Mouse (Mus musculus) urinary bladder, adult 2 months (tissue): ENCODE measurements around the gene Srarp. TPM values are rescaled to one million over a fixed set of nuclear protein-coding genes. Genes with fewer than 3 reads are reported as not detected.

Experiments used
- DNase-seq: peaks from one replicate; pipeline ENCODE4 v3.0.0; 2022; ENCODE audit warnings: low spot score
- polyA plus RNA-seq: library from polyadenylated mRNA; depleted of rRNA; stranded (reverse); fragments of >200 nt; gene quantifications from 2 replicates; pipeline ENCODE4 v1.2.3, GENCODE M21; 2012; rRNA removed

Gene Srarp
- polyA plus RNA-seq, 1 experiment, result 0.85 TPM

DNA sequence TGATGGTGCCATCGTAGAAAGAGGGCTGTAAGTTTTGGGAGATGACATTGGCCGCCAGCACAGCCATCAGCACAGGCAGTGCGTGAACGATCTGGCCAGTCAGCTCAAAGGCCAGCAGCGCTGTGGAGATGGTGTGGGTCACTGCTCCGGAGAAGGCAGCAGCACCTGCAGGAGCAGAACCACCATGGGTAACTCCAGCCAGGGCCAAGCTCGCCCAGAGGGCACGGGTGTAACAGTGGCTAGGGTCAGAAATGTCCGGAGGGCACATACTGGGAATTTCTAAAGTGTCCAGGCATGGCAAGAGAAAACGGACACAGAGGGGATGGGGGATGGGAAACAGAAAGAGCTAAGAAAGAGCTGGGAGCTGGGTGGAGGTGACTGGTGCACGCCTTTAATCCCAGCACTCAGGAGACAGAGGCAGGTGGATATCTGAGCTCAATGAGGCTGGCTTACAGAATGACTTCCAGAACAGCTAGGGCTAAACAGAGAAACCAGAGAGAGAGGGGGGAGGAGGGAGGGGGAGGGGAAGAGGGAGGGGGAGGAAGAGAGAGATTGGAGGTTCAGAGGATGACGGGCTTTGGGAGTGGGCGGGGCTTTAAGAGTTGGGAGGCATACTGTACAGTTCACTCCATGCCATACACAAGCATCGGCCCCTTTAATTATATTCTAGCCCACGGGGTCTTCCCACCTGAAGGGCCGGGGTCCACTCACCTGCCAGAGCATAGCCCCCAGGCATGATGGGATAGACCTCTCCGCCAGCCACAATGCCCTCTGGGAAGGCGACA lies 46.3 kb downstream of the Srarp start:
- no peak for DNase-seq

DNA sequence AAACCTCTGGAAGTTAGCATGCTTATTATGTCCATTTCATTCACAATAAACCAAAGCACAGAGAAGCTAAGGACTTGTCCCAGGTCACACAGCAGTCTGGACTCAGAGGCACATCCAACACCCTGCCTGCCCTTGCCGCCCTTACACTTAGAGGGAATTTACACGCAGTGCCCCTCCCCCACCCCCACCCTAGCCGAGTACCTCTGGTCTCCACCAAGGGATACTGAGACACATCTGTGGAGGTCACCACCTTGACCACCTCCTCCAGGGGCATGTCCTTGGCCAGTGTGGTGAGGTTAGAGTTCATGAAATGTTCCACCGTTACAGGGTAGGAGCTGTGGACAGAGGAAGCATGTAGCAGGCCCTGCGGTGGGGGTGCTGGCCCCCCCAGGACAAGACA lies 48.0 kb downstream of the Srarp start:
- DNase-seq, result no peak

DNA sequence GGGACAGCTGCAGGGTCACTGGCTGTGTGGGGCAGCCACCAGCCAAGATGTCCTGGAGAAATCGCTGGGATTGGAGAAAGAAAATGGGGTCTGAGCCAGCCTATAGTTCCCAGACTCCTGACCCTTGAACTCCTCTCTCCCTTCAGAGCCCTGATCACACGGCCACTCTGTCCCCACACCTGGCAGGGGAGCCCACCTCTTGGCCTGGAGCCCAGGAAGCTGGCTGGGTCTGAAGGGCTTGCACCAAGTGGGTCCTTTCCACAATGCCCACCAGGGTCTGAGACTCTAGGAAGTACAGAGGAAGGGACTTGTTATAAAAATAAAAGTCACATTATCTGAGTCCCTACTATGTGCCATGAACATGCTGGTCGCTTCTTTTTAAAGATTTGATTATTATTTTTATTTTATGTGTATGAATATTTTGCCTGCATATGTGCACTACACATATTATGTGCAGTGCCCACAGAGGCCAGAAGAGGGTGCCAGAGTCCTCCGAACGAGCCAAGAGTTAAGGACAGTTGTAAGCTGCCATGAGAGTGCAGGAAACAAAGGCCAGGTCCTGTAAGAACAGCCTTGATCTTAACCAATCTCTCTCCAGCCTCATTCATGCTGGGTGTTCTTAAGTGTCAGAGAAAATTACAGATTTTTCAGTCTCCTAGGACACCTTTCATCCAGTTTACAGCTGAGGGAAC lies 48.7 kb downstream of the Srarp start:
- no peak for DNase-seq

DNA sequence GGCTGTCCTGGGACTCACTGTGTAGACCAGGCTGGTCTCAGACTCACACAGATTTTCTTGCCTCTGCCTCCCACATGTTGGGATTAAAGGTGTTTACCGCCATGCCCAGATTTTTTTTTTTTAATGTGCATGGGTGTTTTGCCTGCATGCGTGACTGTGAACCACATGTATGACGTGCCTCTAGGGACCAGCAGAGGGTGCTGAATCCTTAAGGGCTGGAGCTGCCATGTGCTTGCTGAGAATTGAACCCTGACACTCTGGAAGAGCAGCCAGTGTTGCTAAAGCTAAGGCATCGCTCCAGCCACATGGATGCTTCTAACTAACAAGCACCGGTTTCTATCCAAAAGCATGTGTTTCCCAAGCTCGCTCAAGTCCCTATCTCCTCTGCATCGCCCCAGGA lies 49.8 kb downstream of the Srarp start:
- DNase-seq, result no peak

DNA sequence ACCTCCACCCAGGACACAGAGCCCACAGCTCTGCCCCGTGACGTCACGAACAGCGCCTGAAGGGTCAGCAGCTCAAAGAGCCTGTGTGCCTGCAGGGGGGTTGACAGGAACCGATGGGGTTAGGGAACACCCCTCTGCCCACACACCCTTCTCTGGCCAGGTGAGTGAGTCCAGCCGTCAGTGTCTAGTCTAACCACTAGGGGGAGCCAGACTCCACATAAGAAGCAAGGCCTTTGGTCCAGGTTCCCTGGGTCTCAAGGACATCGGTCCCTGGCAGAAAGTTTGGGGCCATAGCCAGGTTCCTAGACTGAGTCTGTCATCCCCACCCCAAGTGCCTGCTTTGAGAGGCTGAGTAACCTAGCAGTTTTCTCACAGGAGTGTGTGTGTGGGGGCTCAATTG lies 50.6 kb downstream of the Srarp start:
- DNase-seq, result no peak

Other genes starting within 250 kb of the Srarp start
- gene Rsg1, start 222.1 kb downstream of the Srarp start, polyA plus RNA-seq, result 2.4 and 2.6 TPM in 2 replicates
- 8.3 and 13.5 TPM in 2 replicates for gene Arhgef19, start 196.6 kb downstream of the Srarp start, polyA plus RNA-seq
- 20.2 and 25.6 TPM in 2 replicates for gene Epha2, start 134.9 kb downstream of the Srarp start, polyA plus RNA-seq
- gene Fam131c, start 67.9 kb downstream of the Srarp start, polyA plus RNA-seq, result 0.28 and 0.66 TPM in 2 replicates
- gene Clcnka, start 37.4 kb downstream of the Srarp start, polyA plus RNA-seq, result not detected in 2 replicates
- gene Clcnkb, start 20.1 kb downstream of the Srarp start, polyA plus RNA-seq, result 0.30 TPM in 1 of 2 replicates, not detected in the other
- gene Hspb7, start 15.3 kb downstream of the Srarp start, polyA plus RNA-seq, result 30.6 and 48.4 TPM in 2 replicates
- 23.4 and 26.3 TPM in 2 replicates for gene Zbtb17, start 8.5 kb upstream of the Srarp start, polyA plus RNA-seq
- gene Spen, start 102.5 kb upstream of the Srarp start, polyA plus RNA-seq, result 3.5 and 10.7 TPM in 2 replicates
- gene Fblim1, start 170.0 kb upstream of the Srarp start, polyA plus RNA-seq, result 95.1 and 129 TPM in 2 replicates
- gene Tmem82, start 182.5 kb upstream of the Srarp start, polyA plus RNA-seq, result 0.87 and 0.94 TPM in 2 replicates
- gene Slc25a34, start 187.7 kb upstream of the Srarp start, polyA plus RNA-seq, result 0.10 and 0.14 TPM in 2 replicates
- 31.5 and 32.0 TPM in 2 replicates for gene Plekhm2, start 228.8 kb upstream of the Srarp start, polyA plus RNA-seq
- gene Rsc1a1, start 249.5 kb upstream of the Srarp start, polyA plus RNA-seq, result 14.4 and 17.2 TPM in 2 replicates